Mouse (Mus musculus): ENCODE measurements around the gene Nes.

The Nes gene

DNA sequence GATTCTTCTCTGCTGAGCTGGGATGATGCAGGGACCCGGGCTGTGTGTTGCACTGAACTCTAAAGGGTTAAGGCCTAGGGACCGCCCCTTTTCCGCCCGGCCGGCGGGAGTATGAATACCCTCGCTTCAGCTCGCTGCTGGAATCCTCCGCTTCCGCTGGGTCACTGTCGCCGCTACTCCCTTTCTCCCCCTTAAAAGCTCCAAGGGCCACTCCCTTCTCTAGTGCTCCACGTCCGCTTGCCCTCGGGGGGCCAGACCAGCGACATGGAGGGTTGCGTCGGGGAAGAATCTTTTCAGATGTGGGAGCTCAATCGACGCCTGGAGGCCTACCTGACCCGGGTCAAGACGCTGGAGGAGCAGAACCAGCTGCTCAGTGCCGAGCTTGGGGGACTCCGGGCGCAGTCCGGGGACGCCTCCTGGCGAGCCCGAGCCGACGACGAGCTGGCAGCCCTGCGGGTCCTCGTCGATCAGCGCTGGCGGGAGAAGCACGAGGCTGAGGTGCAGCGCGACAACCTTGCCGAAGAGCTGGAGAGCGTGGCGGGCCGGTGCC lies at the start of gene Nes:
TSS of gene Nes (plus strand) at position 140 of the 550 bp plus-strand sequence.
- in situ Hi-C loops (cut with MboI, MseI): no loop called here

DNA sequence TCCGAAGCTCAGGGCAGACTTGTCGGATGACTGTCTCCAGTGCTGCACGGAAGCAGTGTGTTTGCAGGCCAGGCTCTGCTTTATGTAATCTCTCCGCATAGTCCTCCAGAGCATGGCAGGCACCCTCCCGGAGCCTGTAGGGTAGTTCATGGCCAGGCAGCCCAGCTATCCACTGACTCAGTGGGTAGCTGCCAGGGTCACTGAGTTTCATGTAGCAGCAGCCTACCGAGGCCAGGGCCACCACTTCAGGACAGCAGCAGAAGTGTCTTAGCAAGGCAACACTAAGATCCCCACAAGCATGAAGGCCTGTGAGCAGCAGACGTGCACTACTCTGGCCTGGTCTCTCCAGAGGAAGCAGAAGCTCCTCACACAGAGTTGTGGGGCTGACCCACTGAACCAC lies 45.9 kb upstream of the Nes start:
- in situ Hi-C loops (cut with MboI, MseI): loop anchor here (10.0 to 25.0 kb wide), 2 partner anchors 787 to 1320 kb away; partner anchors contain the start of genes Krtcap2, Rit1 and Trim46

DNA sequence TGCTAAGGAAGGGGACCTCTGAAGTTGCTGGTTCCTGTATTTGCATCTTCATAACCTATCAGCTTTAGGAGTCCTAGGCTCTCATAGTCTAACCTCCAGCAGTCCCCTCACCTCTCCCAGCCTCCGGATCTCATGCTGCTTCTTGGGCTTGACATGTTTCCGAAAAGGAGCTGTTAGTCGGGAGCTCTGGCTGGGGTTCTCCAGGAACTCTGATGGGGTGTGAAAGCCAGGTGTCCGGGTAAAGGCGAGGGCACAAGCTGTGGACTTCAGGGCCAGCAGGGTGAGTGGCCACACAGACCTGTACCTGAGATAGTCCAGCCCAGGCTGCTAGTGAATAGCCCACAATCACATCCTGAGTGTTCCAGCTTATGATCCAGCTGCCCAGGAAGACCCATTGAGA lies 43.4 kb upstream of the Nes start:
- in situ Hi-C loops (cut with MboI, MseI): loop anchor here (10.0 to 25.0 kb wide), 2 partner anchors 785 to 1317 kb away; partner anchors contain the start of genes Krtcap2, Rit1 and Trim46

DNA sequence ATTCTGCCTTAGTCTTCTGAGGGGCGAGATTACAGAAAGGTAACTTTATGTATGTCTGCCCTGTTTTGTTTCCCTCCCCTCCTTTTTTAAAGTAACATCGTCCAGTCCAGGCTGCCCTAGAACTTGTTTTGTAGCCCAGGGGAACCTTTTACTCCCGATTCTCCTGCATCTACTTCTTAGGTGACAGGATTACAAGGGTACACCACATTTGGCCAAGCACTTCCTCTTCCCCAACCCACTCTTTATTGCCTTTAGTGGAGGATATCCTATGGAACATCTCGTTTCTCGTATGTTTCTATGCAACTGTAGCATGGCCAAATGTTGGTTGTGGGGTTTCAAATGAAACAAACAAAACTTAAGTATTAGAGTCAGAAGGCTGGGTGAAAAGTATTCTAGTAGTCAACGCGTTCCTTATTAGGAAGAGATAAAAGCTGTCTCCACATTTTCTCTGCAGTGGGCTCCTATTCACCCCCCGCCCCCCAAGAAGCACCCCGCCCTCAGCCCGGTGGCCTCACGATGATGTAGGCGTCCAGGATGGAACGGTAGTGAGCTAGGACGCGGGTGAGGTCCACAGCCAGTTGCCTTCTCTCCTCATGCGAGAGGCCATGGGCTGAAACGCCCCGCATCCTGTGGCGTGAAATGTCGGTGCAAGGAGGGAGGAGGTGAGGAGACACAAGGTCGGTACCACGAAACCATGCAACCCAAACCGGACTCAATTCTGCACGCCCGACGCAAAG lies 41.4 kb upstream of the Nes start:
- in situ Hi-C loops (cut with MboI, MseI): loop anchor here (10.0 to 25.0 kb wide), 2 partner anchors 783 to 1315 kb away; partner anchors contain the start of genes Krtcap2, Rit1 and Trim46

DNA sequence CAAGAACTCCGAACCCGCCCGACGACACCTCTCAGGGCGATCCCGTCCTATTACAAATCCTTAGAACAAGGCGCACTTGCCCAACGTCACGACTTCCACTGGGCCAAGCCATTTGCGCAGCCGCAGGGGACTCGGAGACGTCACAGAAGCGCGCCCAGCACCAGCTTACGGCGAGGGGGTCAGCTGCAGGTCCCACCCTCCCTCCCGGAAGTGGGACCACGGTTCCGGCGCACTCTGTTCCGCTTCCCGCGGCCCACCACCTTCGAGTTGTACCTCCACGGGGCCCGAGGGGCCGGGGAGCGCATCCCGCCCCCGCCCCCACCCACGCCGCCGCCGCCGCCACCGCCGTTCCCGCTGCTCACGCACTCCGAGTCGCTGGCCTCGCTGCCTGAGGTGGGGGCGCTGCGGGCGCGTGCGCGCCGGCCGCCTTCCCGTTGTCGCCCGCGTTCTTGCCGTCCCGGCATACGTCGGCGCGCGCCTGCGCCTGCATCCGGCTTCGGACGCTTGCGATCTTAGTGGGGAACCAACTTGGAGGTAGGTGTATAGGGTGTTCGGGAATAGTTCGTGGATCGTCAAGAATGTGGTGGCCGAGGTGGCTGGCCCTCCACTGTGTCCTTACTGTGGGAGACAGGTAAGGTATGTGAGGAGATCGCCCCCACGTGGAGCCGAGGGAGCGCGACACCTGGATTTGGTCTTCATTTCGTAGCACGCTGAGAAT lies 40.6 kb upstream of the Nes start, which contains the start of the genes Isg20l2 and Rrnad1:
TSS of gene Isg20l2 (plus strand) at position 237 of the 718 bp plus-strand sequence.
TSS of gene Rrnad1 (minus strand) at position 640 of the 718 bp plus-strand sequence.
- in situ Hi-C loops (cut with MboI, MseI): loop anchor here (25.0 kb wide), 1 partner anchor 782 kb away; the partner anchor contains the start of gene Rit1

DNA sequence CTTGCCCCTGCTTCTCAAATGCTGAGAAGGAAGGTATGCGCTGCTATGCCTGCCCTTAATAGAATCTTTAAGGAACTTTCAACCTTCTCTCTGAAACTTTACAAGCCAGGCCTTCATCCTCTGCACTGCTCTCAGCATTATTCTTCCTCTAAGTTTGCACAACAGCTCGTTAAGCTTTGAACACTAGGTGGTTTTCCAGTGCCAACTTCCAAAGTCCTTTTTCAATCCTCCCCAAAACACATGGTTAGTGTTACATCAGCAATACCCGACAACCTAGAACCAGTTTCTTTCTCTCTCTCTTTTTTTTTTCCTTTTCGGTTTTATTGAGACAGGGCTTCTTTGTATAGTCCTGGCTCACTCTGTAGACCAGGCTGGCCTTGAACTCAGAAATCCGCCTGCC lies 36.9 kb upstream of the Nes start:
- in situ Hi-C loops (cut with MboI, MseI): loop anchor here (25.0 kb wide), 1 partner anchor 778 kb away; the partner anchor contains the start of gene Rit1

DNA sequence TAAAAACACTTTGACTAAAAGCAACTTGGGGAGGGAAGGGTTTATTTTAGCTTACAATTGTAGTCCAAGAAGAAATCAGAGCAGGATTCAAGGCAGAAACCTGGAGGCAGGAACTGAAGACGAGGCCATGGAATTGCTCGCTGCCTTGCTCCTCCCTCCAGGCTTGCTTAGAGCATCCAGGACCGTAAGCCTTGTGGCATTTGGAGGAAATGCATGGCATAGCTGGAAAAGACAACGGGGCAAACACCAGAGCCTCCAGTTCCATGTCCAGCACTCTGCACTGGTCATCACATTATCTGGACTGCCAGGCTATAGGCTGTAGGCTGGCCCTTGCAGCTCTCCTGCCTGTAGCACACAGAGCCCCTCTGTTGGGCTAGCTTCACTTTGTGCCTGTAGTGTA lies 36.4 kb upstream of the Nes start:
- in situ Hi-C loops (cut with MboI, MseI): loop anchor here (25.0 kb wide), 1 partner anchor 778 kb away; the partner anchor contains the start of gene Rit1

DNA sequence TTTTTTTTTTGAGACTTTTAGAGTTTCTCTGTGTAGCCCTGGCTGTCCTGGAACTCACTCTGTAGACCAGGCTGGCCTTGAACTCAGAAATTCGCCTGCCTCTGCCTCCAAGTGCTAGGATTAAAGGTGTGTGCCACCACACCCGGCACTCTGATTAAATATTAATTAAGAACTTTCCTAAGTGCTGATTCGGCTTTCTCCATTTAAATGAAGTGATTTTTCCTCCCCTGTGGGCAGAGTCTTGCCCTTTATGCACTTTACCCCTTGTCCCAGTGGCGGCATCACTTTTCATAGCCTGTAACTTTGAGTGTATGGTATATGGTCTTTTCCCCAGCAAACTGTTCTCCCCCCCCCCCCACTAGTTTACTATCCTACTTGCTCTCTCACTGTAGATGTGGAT lies 35.7 kb upstream of the Nes start:
- in situ Hi-C loops (cut with MboI, MseI): loop anchor here (25.0 kb wide), 1 partner anchor 777 kb away; the partner anchor contains the start of gene Rit1

DNA sequence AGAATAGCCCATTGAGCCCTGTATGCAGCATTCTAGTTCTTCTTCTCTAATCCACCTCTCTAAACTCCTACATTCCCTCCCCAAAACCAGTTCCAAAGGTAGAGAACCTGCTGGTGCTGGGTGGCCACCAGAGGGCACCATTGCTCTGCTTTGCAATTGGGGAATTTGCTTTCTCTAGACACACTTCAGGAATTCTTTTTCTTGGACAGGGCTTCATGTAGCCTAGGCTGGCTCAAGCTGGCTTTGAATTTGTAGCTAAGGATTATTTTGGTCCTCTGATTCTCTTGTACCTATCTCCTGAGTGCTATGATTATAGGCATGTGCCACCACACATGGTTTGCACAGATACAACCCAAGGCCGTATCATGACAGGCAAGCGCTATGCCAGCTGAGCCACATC lies 35.1 kb upstream of the Nes start:
- in situ Hi-C loops (cut with MboI, MseI): loop anchor here (25.0 kb wide), 1 partner anchor 777 kb away; the partner anchor contains the start of gene Rit1

DNA sequence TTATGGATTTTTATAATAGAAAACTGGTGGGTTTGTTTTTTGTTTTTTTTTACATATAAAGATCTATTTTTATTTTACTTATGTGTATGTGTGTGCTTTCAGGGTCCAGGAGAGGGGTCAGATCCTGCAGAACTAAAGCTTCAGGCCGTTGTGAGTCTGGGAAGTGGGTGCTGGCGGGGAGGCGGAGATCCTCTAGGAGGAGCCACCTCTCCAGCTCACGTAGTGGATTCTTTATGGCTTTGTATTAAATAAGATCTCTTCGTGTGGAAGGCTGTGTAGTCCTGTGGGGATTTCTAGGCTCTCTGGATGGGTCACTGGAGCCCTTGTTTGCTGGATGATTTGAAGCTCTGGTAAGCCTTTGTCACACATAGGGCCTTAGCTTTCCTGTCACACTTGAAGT lies 30.3 kb upstream of the Nes start:
- in situ Hi-C loops (cut with MboI, MseI): loop anchor here (5.0 to 25.0 kb wide), 2 partner anchors 42 to 772 kb away; partner anchors contain the start of gene Rit1

DNA sequence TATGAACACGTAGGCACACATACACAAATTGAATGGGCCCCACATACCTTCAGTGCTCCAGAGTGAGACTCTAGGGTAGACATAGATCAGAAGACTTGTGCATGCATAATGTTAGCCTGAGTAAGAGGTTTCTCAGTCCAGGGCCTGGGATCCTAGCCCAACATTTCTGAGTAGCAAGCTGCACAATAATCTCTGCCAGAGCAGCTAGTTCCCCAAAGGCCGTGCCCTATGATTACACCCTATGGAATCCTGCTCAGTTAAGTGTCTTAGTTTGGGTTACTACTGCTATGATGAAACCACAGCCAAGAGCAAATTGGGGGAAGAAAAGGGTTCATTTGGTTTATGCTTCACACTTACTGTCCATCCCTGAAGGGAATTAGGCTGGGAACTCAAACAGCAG lies 28.4 kb upstream of the Nes start:
- in situ Hi-C loops (cut with MboI, MseI): loop anchor here (5.0 to 25.0 kb wide), 2 partner anchors 40 to 770 kb away; partner anchors contain the start of gene Rit1

DNA sequence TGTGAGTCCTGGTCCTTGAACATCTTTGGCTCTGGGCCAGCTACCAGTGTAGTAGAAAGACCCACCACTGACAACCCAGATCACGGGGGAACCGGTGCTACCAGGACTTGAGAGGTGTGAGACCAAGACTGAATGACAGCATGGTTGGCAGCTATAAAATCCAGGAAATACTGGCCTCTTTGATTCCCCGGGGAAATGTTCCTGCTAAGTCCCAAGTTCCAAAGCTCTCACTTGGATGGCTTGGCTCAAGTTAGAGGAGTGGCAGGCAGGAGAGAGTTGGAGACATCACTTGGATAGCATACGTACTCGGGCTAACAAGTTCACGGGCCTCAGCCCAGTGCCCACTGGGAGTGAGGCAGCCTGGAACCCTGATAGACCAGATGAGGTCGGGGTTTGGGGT lies 27.3 kb upstream of the Nes start:
- in situ Hi-C loops (cut with MboI, MseI): loop anchor here (5.0 to 25.0 kb wide), 2 partner anchors 39 to 769 kb away; partner anchors contain the start of gene Rit1

DNA sequence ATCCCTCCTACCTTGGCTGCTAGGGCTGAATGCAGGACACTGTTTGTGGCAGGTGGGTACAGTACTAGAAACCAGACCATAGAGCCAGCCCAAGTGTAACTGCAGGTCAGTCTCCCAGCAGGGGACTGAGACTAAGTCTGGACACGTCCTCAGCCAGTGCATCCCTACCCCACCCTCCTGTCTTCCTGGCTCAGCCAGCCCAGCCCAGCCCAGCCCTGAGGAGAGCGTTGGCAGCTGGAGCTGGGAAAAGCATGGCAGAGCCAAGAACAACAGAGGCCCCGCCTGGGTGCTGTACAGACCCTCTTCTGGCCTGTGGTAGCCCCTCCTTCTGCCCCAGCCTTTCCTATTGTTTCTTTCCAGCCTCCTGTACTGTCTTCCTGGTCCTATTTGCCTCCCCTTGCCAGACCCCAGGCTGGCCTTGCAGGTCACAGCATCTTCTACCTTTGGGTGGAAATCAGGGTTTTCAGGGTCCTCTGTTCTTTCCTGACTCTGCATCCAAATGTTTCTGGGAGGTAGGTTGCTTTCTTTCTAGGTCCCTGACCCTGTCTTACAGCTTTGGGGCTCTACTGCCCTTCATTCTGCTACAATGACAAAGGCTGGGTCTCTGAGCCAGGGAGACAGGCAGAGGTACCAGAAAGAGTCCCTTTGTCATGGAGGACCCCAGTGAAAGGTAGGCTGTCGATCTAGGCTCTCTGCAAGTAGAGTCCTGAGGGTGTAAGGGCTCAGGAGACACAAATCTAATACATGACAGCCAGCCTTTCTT lies 25.9 kb upstream of the Nes start:
- in situ Hi-C loops (cut with MboI, MseI): loop anchor here (5.0 to 25.0 kb wide), 2 partner anchors 37 to 767 kb away; partner anchors contain the start of gene Rit1

DNA sequence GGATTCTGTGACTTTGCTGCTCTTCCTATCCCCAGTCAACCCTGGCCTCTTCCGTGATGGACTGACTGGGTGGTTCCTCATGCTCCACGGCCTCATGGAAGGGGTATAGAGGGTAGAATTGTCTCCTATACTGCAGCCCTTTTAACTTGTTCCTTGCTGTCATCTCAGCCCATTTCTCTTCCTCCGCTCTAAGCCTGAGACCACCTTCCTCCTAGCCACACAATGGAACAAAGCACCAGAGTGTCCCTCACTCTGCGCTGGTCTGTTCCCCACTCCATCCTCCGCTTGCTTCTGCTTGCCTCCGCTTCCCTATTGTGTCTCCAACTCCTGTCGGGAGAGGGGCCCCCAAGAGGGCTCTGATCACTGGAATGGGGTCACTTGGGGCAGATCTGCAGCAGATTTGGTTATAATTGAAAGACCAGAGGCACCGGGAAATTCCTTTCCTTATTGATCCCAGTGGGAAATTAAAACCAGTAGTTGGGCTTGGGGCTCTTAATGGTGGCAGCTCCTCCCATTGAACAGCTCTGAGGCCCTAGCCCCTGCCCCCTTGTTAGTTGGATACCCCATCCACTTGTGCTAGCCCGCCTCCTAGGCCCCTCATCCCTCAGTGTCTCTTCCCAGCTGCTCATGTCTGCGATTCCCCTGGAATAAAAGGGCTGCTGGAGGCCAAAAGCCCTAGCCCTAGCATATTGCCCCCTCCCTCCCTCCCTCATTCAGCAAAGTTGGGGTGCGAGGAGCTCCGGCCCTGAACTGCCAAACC lies 24.9 kb upstream of the Nes start:
- in situ Hi-C loops (cut with MboI, MseI): loop anchor here (25.0 kb wide), 1 partner anchor 766 kb away; the partner anchor contains the start of gene Rit1

DNA sequence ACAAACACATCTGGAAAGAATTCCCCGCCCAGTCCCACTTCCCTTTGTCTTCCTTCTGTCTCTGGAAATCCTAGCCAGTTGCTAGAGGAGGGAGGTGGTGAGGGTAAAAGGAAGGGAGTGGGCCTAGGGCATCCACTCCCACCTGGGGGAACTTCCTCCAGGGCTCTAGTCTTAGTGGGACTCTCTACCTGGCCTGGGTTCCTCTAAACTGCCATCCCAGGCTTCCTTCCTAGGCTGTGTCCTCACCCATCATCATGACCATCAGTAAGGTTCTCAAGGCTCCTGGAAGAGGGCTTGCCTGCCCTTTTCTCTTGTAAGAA lies 24.4 kb upstream of the Nes start:
- in situ Hi-C loops (cut with MboI, MseI): loop anchor here (25.0 kb wide), 1 partner anchor 766 kb away; the partner anchor contains the start of gene Rit1

DNA sequence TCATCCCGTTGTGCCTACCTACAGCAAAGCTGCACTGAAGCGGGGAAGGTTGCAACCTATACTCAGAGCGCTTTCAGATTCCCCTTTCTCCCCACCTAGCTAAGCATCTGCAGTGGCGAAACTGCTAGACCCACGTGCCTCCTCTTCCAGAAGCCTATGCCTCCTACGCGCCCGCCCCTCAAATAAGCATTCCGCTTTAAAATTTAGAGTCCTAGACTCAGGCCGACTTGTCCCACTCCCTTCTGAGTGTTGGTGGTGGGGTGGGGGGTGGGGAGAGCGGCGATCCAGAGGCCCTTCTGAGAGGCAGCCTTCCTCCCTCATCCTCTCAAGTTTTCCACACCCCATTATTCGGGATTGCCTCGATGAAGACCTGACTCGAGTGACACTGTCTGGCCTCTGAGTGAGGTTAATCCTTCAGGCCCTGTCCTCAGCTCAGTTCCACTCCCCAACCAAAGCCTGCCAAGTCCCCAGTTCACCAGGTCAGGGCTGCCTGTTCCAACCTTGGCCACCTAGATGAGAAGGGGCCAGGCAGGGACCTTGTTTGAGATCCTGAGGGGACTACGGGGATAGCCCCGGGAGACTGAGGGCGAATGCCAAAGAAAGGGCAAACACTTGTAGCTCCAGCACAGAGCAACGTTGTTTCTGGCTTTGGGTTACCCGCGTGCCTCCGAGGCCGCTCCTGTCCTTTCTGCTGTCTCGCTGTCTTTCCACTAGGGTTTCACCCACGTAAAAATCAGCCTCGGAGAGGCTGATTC lies 23.6 kb upstream of the Nes start:
- in situ Hi-C loops (cut with MboI, MseI): loop anchor here (25.0 kb wide), 1 partner anchor 765 kb away; the partner anchor contains the start of gene Rit1

DNA sequence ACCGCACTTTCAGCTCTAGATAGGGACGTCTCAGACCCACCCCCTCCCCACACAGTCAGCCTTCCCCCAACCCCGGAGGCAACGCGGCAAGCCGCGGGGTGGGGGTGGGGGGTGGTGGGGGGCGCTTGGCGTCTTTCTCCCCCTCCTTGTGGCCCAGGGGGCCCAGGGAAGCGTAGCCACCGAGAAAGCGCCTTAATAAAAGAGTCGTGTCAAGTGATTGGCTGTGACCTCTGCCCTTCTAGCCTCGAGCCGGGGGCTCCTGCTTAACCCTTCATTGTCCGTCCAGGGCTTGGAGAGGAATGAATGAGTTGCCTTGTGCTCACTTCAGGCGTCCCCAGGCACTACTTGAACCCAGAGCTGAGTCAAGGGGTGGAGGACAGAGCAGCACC lies 23.1 kb upstream of the Nes start:
- in situ Hi-C loops (cut with MboI, MseI): loop anchor here (25.0 kb wide), 1 partner anchor 764 kb away; the partner anchor contains the start of gene Rit1

DNA sequence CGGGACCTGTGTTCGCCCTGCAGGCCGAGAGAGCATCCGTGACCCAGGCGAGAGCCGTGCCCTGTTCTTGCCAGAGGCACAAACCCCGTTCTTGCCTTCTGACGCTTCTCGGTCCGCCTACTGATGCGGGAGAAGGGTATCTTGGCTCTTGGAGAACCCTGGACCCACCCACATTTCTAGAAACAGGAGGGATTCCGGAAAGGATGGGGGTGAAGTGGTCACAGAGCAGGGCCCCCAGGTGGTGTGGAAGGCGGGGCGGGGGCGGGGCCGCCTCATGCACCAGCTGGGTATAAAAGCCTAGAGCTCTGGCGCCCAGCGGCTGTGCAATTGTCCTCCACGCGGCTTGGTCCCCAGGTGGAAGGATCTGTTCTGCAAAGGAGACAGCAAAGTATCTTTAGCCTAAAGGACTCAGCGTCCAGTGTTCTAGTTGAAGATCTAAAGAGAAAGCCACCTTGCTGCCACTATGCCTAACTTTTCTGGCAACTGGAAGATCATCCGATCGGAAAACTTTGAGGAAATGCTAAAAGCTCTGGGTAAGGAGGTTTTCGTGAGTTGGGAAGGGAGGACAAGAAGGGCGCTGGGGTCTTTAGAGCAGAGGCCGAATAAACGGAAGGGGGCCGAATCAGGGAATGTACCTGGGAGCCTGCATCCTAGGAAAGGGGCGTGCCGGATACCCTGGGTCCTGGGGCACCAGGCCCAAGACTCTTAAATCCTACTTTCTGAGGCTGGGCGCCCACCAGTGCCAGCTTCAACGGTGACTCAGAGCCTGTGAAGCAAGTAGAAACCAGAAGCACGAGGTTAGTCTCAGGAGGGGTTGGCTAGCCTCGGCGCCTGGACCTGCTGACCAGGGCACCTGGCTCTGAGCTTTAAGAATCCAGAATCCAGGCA lies 22.3 kb upstream of the Nes start, which contains the start of gene Crabp2:
TSS of gene Crabp2 (plus strand) at position 289 of the 888 bp plus-strand sequence.
- in situ Hi-C loops (cut with MboI, MseI): loop anchor here (25.0 kb wide), 1 partner anchor 764 kb away; the partner anchor contains the start of gene Rit1

Measured in T-helper 2 cell (primary cell).